Mouse (Mus musculus): ENCODE data around the gene Ccl27a.

DNA sequence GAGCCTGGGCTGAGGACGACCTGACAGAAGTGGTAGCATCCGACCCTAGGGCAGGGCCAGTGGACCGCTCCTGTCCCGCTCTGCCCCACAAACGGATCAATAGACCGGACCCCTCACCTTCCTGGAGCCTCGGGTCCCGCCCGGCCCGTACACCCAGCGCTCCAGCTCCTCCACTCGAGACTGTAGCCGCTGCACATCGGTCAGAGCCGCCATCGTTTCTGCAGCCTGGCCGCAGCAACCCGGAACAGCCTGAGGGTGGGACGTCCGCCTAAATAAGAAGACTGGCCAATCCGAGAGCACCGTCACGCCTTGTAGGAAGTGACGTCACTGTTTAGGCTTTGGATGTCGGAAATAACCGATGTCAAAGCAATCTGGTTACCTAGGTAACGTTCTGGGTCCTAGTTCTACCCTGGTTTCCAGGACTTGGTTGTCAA is 51.1 kb downstream of the Ccl27a start, which contains the start of gene Dctn3:
- no peak for TF ChIP-seq CTCF (IDR thresholded peaks at IDR 0.05 in 2 of 3, conservative IDR thresholded peaks at IDR 0.05 in 1 of 3; ENCODE audit: control insufficient read depth in 1 of 3, insufficient read depth in 1 of 3, low read depth in 2 of 3, low read length in 3 of 3, poor library complexity in 1 of 3, severe bottlenecking in 1 of 3)
- TF ChIP-seq USF2 (IDR thresholded peaks at IDR 0.05; ENCODE audit: borderline replicate concordance in 1 of 2, insufficient read depth in 1 of 2, low read depth in 1 of 2, low read length in 2 of 2) = no peak
- TF ChIP-seq SMC3 (IDR thresholded peaks at IDR 0.05; ENCODE audit: low read depth, low read length) = no peak
- peak; percentile 86 for TF ChIP-seq ZMIZ1 (IDR thresholded peaks at IDR 0.05; ENCODE audit: low read depth, low read length)
- TF ChIP-seq ZKSCAN1 (IDR thresholded peaks at IDR 0.05; ENCODE audit: low read depth, low read length) = no peak
- TF ChIP-seq NRF1 (IDR thresholded peaks at IDR 0.05; ENCODE audit: insufficient read depth, low read depth, low read length, poor library complexity, severe bottlenecking) = no peak
- TF ChIP-seq MAX (IDR thresholded peaks at IDR 0.05; ENCODE audit: low read length) = no peak
- TF ChIP-seq GATA1 (IDR thresholded peaks at IDR 0.05; ENCODE audit: low read depth, low read length) = no peak
- no peak for TF ChIP-seq ZNF384 (IDR thresholded peaks at IDR 0.05; ENCODE audit: low read depth, low read length)
- TF ChIP-seq KAT2A (conservative IDR thresholded peaks at IDR 0.05; ENCODE audit: low read depth, low read length) = no peak; the same call in 1 of the 2 replicates
- TF ChIP-seq USF1 (IDR thresholded peaks at IDR 0.05; ENCODE audit: low read depth, low read length) = no peak
- no peak for TF ChIP-seq MAFK (IDR thresholded peaks at IDR 0.05; ENCODE audit: borderline replicate concordance, low read depth, low read length)
- TF ChIP-seq POLR2AphosphoS2 (IDR thresholded peaks at IDR 0.05; ENCODE audit: low read length) = peak; percentile 79; the same call in 1 of the 2 replicates
- TF ChIP-seq POLR2A (IDR thresholded peaks at IDR 0.05; ENCODE audit: control insufficient read depth in 1 of 2, insufficient read depth in 1 of 2, low read depth in 1 of 2, low read length in 2 of 2, poor library complexity in 1 of 2) = peak; percentile 85 to 87
